Mouse (Mus musculus) embryonic facial prominence, embryonic 14.5 days (tissue): Measurements from ENCODE around the gene Fyn. TPM values are rescaled to one million over a fixed set of nuclear protein-coding genes. Genes with fewer than 3 reads are reported as not detected.

Experiments used
- ATAC-seq: fragments of 200-750 bp; cut with Nextera tagmentation; 2 replicates; pipeline ENCODE4 v1.8.0; 2017; ENCODE audit warnings: low read depth, moderate number of reproducible peaks, moderate TSS enrichment
- DNase-seq: peaks from one replicate; pipeline ENCODE4 v3.0.0-alpha.2; 2015; ENCODE audit warnings: low spot score
- H3K27ac ChIP-seq: fragments of 300-500 bp; sonication (generic); replicated peaks from 2 replicates; pipeline ENCODE4 v1.5.1; 2014; ENCODE audit warnings: low read depth, mild to moderate bottlenecking, low read length, moderate library complexity
- H3K27me3 ChIP-seq: fragments of 300-500 bp; sonication (generic); replicated peaks from 2 replicates; pipeline ENCODE4 v1.6.1; 2014; ENCODE audit warnings: low read length; ENCODE audit not compliant: control insufficient read depth, insufficient read depth
- H3K36me3 ChIP-seq: fragments of 300-500 bp; sonication (generic); 2 replicates; pipeline ENCODE4 v1.6.1; 2014; ENCODE audit warnings: low read length, mixed read lengths; ENCODE audit not compliant: control insufficient read depth, insufficient read depth
- H3K4me1 ChIP-seq: fragments of 300-500 bp; sonication (generic); 2 replicates; pipeline ENCODE4 v1.6.1; 2014; ENCODE audit warnings: antibody characterized with exemption, low read length; ENCODE audit not compliant: control insufficient read depth, insufficient read depth
- H3K4me2 ChIP-seq: fragments of 300-500 bp; sonication (generic); 2 replicates; pipeline ENCODE4 v1.6.1; 2014; ENCODE audit warnings: low read depth, mild to moderate bottlenecking, low read length, moderate library complexity, mixed read lengths
- H3K4me3 ChIP-seq: fragments of 300-500 bp; sonication (generic); 2 replicates; pipeline ENCODE4 v1.5.1; 2014; ENCODE audit warnings: low read depth, mild to moderate bottlenecking, low read length
- H3K9ac ChIP-seq: fragments of 300-500 bp; sonication (generic); 2 replicates; pipeline ENCODE4 v1.6.1; 2014; ENCODE audit warnings: low read depth, mild to moderate bottlenecking, low read length, moderate library complexity, mixed read lengths
- H3K9me3 ChIP-seq: fragments of 300-500 bp; sonication (generic); 2 replicates; pipeline ENCODE4 v1.6.1; 2016; ENCODE audit warnings: low read length; ENCODE audit not compliant: control insufficient read depth
- WGBS: fragments of 180-500 bp; shearing (Covaris S2); extraction: QIAGEN DNeasy Blood & Tissue Kit; methylation state at CpG from one replicate; pipeline ENCODE4 v1.1.7; 2014; 5-methylcytosine and 5-hydroxymethylcytosine counted together
- polyA plus RNA-seq: library from polyadenylated mRNA; unstranded; fragments of >200 nt; fragmentation: Nextera tagmentation; extraction: Ambion mirVana; gene quantifications from 2 replicates; pipeline ENCODE4 v1.2.1, GENCODE M21; 2014

Fyn gene
- polyA plus RNA-seq, 1 experiment from 2014 or later, result 60.8 TPM

DNA sequence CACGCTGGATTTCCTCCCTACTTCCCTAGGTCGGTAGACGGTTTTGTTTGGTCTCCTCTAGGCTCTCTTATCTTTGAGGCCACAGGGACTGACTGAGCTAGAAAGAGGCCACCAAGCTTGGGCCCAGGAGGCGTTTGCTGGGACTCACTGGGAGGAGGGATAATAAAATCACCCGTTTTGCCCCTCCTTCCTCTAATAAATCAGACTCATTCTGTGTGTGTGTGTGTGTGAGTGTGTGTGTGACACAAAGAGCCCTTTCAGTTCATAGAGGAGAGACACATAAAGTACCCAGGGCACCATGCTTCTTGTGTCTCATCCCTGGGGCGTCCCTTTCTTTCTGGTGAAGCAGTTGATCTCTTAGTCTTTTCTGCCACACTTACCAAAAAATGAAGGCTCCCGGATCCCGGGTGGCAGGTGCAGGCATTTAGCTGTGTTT lies 2.1 kb downstream of the Fyn start:
- Histone ChIP-seq H3K36me3 (no peaks in the 10 kb centered on the region), H3K9me3 (no peaks in the 10 kb centered on the region), H3K4me2 (peak overlapping the region; percentile 77), H3K27me3 (peaks cover 4% of the 10 kb centered on the region; the same call in 1 of the 2 replicates), H3K27ac (peak overlapping the region; percentile 93), H3K4me3 (peak overlapping the region; percentile 89), H3K4me1 (peaks cover 19% of the 10 kb centered on the region), H3K9ac (peak overlapping the region; percentile 93)
- 0 out of 2 replicates have a peak, but pooled peaks have one; percentile 0 for ATAC-seq
- no peak for DNase-seq
- WGBS, result 4% methylated on average over 8 of the region's 8 CpGs

DNA sequence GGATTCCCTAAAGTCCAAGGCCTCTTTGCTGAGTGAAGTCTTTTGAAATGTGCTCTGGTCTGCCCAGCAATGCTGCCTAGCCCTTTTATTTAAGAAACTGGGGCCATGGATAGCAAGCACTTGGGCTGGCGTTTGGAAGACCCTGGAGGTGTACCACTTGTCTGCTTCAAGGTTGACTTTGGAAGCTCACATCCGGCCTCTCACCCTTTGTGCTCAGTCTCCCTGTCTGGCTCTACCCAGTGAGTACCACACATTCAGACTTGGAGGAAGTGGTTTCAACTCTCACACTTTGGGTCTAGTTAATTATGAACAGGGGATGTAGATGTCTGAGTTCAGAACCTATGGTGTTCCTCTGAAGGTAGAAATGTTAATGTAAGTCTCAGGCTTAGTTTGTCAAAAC lies 2.8 kb downstream of the Fyn start:
- 0 out of 2 replicates have a peak overlapping the region, but pooled peaks have one; percentile 93 for H3K27ac ChIP-seq
- H3K27me3 ChIP-seq, result peaks cover 4% of the 10 kb centered on the region; the same call in 1 of the 2 replicates
- peak overlapping the region; percentile 93 for H3K9ac ChIP-seq
- no peak for ATAC-seq
- WGBS, result 56% methylated on average over 2 of the region's 2 CpGs
- DNase-seq, result no peak
- no peaks in the 10 kb centered on the region for H3K9me3 ChIP-seq
- peak overlapping the region; percentile 89 for H3K4me3 ChIP-seq
- H3K4me1 ChIP-seq, result peaks cover 24% of the 10 kb centered on the region
- H3K36me3 ChIP-seq, result no peaks in the 10 kb centered on the region
- peak overlapping the region; percentile 77 for H3K4me2 ChIP-seq

DNA sequence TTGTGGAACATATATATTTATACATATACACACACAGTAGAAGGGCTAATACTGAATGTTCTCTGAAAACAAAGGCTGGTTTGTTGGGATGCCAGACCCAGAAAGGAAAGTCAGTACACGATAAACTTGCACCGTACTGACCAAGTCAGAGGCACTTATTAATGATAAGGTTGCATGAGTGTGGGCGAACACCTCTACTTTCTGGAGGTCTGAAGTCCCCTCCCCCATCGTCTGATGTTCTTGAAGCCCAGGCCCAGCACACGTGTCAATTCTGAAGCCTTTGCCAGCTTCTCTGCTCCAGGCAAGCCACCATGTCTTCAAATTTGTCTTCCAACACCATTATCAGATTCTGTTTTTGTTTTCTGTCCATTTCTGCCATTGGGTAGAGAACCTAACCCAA lies 3.3 kb downstream of the Fyn start:
- WGBS, result 86% methylated on average over 5 of the region's 5 CpGs
- Histone ChIP-seq H3K27ac (no peak overlapping the region), H3K4me2 (peak overlapping the region; percentile 77), H3K4me1 (peaks cover 25% of the 10 kb centered on the region), H3K27me3 (peaks cover 2% of the 10 kb centered on the region; the same call in 1 of the 2 replicates), H3K9me3 (no peaks in the 10 kb centered on the region), H3K36me3 (no peaks in the 10 kb centered on the region), H3K9ac (no peak overlapping the region), H3K4me3 (peak overlapping the region; percentile 89)
- no peak for ATAC-seq
- DNase-seq, result no peak

DNA sequence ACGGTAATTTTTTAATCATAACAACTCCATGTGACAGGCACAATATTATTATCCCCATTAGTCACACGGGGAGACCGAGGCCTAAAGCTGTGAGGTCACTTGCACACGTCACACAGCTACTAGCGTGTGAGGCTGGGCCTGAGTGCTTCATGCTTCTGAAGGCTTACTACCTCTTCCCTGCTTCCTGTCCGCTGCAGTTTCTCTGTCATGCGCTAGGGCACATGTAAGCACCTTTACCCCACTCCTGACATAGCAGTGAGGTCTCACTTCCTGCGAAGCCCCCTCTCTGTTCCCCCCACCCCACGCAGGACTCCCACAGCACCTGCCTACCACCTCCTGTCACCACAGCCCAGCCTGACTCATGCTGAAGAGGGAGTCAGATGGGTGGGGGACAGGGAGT lies 8.0 kb downstream of the Fyn start:
- 75% methylated on average over 9 of the region's 9 CpGs for WGBS
- ATAC-seq, result no peak
- DNase-seq, result no peak
- H3K27me3 ChIP-seq, result no peaks in the 10 kb centered on the region
- no peak overlapping the region for H3K4me3 ChIP-seq
- no peak overlapping the region for H3K4me2 ChIP-seq
- H3K9ac ChIP-seq, result no peak overlapping the region
- no peaks in the 10 kb centered on the region for H3K36me3 ChIP-seq
- H3K4me1 ChIP-seq, result peaks cover 22% of the 10 kb centered on the region
- no peaks in the 10 kb centered on the region for H3K9me3 ChIP-seq
- H3K27ac ChIP-seq, result no peak overlapping the region

DNA sequence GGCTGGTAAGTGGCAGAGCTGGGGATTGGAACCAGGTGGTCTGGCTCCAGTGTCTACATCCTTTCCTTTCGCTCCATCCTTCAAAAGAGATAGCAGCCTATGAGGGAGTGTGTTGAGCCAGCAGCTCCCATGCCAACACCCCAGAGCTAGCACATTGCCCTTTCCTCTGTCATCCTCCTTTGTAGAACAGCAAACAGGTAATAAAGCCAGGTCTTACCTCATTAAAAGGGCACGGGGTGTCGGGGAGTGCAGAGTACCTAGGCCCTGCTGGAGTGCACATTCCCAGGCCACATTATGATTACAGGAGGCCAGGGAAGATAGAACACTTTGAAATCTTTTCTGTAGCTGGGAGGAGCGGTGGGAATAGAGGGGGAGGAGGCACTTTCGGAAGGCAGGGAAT lies 8.6 kb downstream of the Fyn start:
- H3K4me1 ChIP-seq, result peaks cover 18% of the 10 kb centered on the region
- DNase-seq (no peak), ATAC-seq (no peak)
- no peak overlapping the region for H3K9ac ChIP-seq
- no peak overlapping the region for H3K27ac ChIP-seq
- no peaks in the 10 kb centered on the region for H3K27me3 ChIP-seq
- WGBS, result 73% methylated on average over 5 of the region's 5 CpGs
- H3K36me3 ChIP-seq, result no peaks in the 10 kb centered on the region
- no peaks in the 10 kb centered on the region for H3K9me3 ChIP-seq
- H3K4me3 ChIP-seq, result no peak overlapping the region
- H3K4me2 ChIP-seq, result no peak overlapping the region

DNA sequence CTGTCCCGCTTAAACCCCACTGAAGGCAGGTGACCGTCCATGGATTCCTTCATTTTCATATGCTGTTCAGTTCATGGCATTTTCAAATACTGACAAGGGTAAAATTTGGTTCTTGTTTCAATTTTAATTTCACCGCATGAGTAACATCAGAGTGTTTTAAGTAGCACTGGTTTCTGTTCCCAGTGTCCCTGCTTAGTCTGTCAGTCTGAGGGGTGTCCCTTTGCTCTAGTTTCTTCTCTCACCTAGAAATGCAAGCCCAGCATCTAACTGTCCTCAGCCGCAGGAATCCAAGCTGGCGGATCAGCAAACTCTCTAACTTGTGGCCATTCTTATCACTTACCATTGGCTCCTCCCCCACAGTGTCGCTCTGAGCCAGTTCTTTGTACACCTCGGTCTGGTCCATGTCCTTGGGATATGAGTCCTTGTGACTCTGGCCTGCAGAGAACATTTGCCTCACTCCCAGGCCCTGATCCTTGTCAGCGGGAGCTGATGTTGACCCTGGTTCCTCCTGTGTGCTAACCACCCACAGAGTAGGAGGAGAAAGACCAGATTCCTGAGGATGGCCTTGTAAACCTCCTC lies 9.5 kb downstream of the Fyn start:
- peaks cover 17% of the 10 kb centered on the region for H3K4me1 ChIP-seq
- no peaks in the 10 kb centered on the region for H3K9me3 ChIP-seq
- H3K4me3 ChIP-seq, result no peak overlapping the region
- no peaks in the 10 kb centered on the region for H3K36me3 ChIP-seq
- no peak overlapping the region for H3K27ac ChIP-seq
- DNase-seq, result no peak
- no peak overlapping the region for H3K9ac ChIP-seq
- H3K27me3 ChIP-seq, result no peaks in the 10 kb centered on the region
- no peak overlapping the region for H3K4me2 ChIP-seq
- ATAC-seq, result no peak
- WGBS, result 80% methylated on average over 8 of the region's 8 CpGs

DNA sequence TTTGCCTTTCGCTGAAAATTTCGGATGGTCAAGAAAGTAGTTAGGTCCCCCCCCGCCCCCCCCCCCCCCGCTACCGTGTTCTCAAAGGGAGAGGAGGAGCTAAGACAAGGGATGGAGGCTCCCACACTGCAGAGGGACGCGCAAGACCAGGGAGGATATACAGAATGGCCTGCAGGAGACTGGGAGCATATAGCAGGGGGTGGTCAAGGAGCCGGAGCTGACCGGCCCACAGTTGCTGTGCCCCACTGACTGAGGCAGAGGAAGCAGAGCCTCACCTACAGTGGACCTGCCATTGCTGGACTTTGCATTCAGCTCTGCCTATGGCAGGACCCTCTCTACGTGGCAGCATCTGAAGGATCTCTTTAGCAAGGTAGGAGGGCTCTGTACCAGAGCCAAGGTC lies 10.6 kb downstream of the Fyn start:
- H3K4me2 ChIP-seq, result no peak overlapping the region
- DNase-seq, result no peak
- H3K27me3 ChIP-seq, result no peaks in the 10 kb centered on the region
- no peak overlapping the region for H3K4me3 ChIP-seq
- H3K9me3 ChIP-seq, result no peaks in the 10 kb centered on the region
- ATAC-seq, result no peak
- WGBS, result 67% methylated on average over 8 of the region's 10 CpGs
- H3K36me3 ChIP-seq, result no peaks in the 10 kb centered on the region
- peaks cover 19% of the 10 kb centered on the region for H3K4me1 ChIP-seq
- no peak overlapping the region for H3K9ac ChIP-seq
- no peak overlapping the region for H3K27ac ChIP-seq

DNA sequence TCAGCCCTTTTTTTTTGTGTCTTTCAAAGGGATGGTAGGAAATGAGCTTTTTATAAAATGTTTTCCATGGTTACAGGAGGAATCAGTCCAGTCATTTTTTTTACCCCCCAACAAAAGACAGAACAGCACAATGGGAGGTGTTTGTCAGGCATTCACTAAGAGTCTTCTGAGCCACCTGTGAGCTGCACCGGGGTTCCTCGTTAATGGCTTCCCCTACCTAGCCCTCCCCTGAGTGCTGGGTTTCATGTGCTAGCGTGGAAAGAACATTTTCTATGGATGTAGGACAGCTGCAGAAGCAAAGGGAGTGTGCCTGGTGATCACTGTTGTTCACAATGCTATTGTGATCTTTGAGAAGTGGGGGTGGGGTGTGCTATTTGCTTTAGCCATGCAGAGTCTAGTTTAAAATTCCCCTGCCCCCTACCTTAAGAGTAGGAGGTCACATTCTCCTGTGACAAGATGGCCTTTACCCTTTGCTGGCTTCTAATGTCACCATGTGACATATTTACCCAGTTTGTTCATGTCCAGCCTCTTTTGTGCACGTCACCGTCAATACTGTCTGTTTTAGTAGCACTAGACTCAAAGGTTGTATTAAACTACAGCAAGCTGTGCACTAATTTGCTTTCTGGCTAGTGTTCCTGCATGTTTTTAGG lies 11.2 kb downstream of the Fyn start:
- Histone ChIP-seq H3K27me3 (no peaks in the 10 kb centered on the region), H3K4me3 (no peak overlapping the region), H3K9me3 (no peaks in the 10 kb centered on the region), H3K27ac (no peak overlapping the region), H3K36me3 (no peaks in the 10 kb centered on the region), H3K4me2 (no peak overlapping the region), H3K4me1 (peaks cover 19% of the 10 kb centered on the region), H3K9ac (no peak overlapping the region)
- WGBS, result 59% methylated on average over 5 of the region's 5 CpGs
- no peak for ATAC-seq
- DNase-seq, result no peak

DNA sequence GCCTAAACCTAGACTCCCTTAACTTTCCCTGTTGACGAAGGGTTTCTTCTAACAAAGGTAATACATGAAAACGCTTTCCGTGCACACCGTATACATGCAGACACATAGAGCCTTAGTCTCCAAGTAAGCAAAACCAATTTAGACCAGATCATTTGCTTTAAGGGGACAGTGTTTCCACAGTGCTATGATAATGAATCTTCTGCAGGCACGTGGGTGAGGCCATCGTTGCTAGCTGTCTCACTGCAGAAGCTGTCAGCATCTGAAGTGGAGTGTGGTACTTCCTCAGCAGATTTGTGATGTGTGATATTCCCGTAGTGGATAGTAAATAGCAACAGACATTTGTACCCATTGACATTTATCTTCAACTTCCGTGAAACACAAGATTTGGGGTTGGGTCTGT lies 16.6 kb downstream of the Fyn start:
- ATAC-seq, result no peak
- 86% methylated on average over 8 of the region's 8 CpGs for WGBS
- Histone ChIP-seq H3K4me2 (no peak overlapping the region), H3K27ac (no peak overlapping the region), H3K36me3 (no peaks in the 10 kb centered on the region), H3K27me3 (no peaks in the 10 kb centered on the region), H3K4me1 (peaks cover 13% of the 10 kb centered on the region; the same call in 1 of the 2 replicates), H3K4me3 (no peak overlapping the region), H3K9ac (no peak overlapping the region), H3K9me3 (no peaks in the 10 kb centered on the region)
- DNase-seq, result no peak
